In genomic region chr6:143165404-143166257, GRCm38 (mm10) we compare ENCODE assay signal across 8 mouse cellular contexts. TPM values are rescaled to one million over a fixed set of nuclear protein-coding genes. Genes with fewer than 3 reads are reported as not detected.
DNase-seq lines count a peak whose midpoint lies in the region; ATAC-seq lines count a peak whose summit lies in the region.

No protein-coding gene starts in this region.

- no peaks in the 10 kb centered on the region for H3K9me3 ChIP-seq in lung, embryonic 16.5 days (ENCODE audit: control insufficient read depth, low read length)
- no peaks in the 10 kb centered on the region for H3K9me3 ChIP-seq in intestine, embryonic 15.5 days
- no peaks in the 10 kb centered on the region for H3K9me3 ChIP-seq in neural tube, embryonic 13.5 days

- no peak overlapping the region for H3K27ac ChIP-seq in lung, embryonic 16.5 days (ENCODE audit: low read length)
- H3K27ac ChIP-seq in intestine, embryonic 15.5 days = no peak overlapping the region
- no peak overlapping the region for H3K27ac ChIP-seq in neural tube, embryonic 13.5 days (replicated peaks)

- DNase-seq in CD4-positive, CD25-positive, alpha-beta regulatory T cell, adult 2 months (ENCODE audit: low read depth, low spot score) = peak; percentile 39
- DNase-seq in lung, postnatal 25 days (ENCODE audit: low spot score) = no peak
- DNase-seq in frontal cortex, postnatal 36 days (ENCODE audit: low spot score in 2 of 2) = no peak
- DNase-seq in thymus, postnatal 25 days = no peak

- no peaks in the 10 kb centered on the region for H3K27me3 ChIP-seq in lung, embryonic 16.5 days (ENCODE audit: control insufficient read depth, insufficient read depth, low read depth, low read length)
- no peaks in the 10 kb centered on the region for H3K27me3 ChIP-seq in intestine, embryonic 15.5 days (replicated peaks)
- H3K27me3 ChIP-seq in neural tube, embryonic 13.5 days = no peaks in the 10 kb centered on the region

- no peaks in the 10 kb centered on the region for H3K36me3 ChIP-seq in lung, embryonic 16.5 days (ENCODE audit: control insufficient read depth, insufficient read depth, low read length)
- H3K36me3 ChIP-seq in intestine, embryonic 15.5 days = no peaks in the 10 kb centered on the region
- H3K36me3 ChIP-seq in neural tube, embryonic 13.5 days = no peaks in the 10 kb centered on the region

- 59% methylated on average over 15 of the region's 15 CpGs for WGBS in lung, embryonic 16.5 days
- 61% methylated on average over 15 of the region's 15 CpGs for WGBS in intestine, embryonic 15.5 days
- WGBS in neural tube, embryonic 13.5 days = 54% methylated on average over 15 of the region's 15 CpGs

- peaks cover 20% of the 10 kb centered on the region for H3K4me1 ChIP-seq in lung, embryonic 16.5 days (replicated peaks; ENCODE audit: control insufficient read depth, insufficient read depth, low read length)
- 0 out of 2 replicates have a peak, but pooled peaks cover 7% of the 10 kb centered on the region for H3K4me1 ChIP-seq in intestine, embryonic 15.5 days (replicated peaks)
- peaks cover 41% of the 10 kb centered on the region for H3K4me1 ChIP-seq in neural tube, embryonic 13.5 days (replicated peaks)

- H3K4me3 ChIP-seq in lung, embryonic 16.5 days (ENCODE audit: low read length) = peak overlapping the region; percentile 90
- H3K4me3 ChIP-seq in intestine, embryonic 15.5 days (replicated peaks) = no peak overlapping the region
- H3K4me3 ChIP-seq in neural tube, embryonic 13.5 days = peak overlapping the region; percentile 91

- peak overlapping the region; percentile 80 for H3K9ac ChIP-seq in lung, embryonic 16.5 days (ENCODE audit: low read length)
- H3K9ac ChIP-seq in intestine, embryonic 15.5 days = peak overlapping the region; percentile 82; the same call in 1 of the 2 replicates
- H3K9ac ChIP-seq in neural tube, embryonic 13.5 days = peak overlapping the region; percentile 94

- ATAC-seq in CD4-positive, CD25-positive, alpha-beta regulatory T cell, adult 4 months = no peak
- ATAC-seq in lung, embryonic 16.5 days (ENCODE audit: low read depth) = no peak
- no peak for ATAC-seq in intestine, embryonic 15.5 days
- no peak for ATAC-seq in neural tube, embryonic 13.5 days (ENCODE audit: low read depth)

- peak overlapping the region; percentile 91 for H3K4me2 ChIP-seq in lung, embryonic 16.5 days (ENCODE audit: low read depth, low read length)
- peak overlapping the region; percentile 80 for H3K4me2 ChIP-seq in intestine, embryonic 15.5 days (replicated peaks)
- peak overlapping the region; percentile 73 for H3K4me2 ChIP-seq in neural tube, embryonic 13.5 days

RNA-seq across cellular contexts. Expression of gene Etnk1, which starts 1.4 kb away (rescaled TPM):
- polyA plus RNA-seq in CD4-positive, CD25-positive, alpha-beta regulatory T cell, adult 4 months (2017; shearing (Covaris generic)) = 10 to 100 TPM; 24.4 to 38.9 TPM
- 13.9 and 14.1 TPM in 2 replicates for polyA plus RNA-seq in lung, embryonic 16.5 days (2015; fragmentation: Nextera tagmentation; extraction: Ambion mirVana)
- polyA plus RNA-seq in intestine, embryonic 15.5 days (2015; fragmentation: Nextera tagmentation; extraction: Ambion mirVana) = 17.9 and 18.6 TPM in 2 replicates
- 35.4 and 37.0 TPM in 2 replicates for polyA plus RNA-seq in neural tube, embryonic 13.5 days (2015; fragmentation: Nextera tagmentation; extraction: Ambion mirVana)
